Mouse (Mus musculus): ENCODE measurements around the gene Gm21767.
"Not testable (repeated sequence)": the region's sequence is repeated elsewhere in the genome, so short reads cannot be mapped to it uniquely, and the experiment has no call there.

GRCm38 (mm10) chrY:13941438-13941837 lies at the start of gene Gm21767:
- not testable (repeated sequence) for TF ChIP-seq ZC3H11A (IDR thresholded peaks at IDR 0.05; ENCODE audit: borderline replicate concordance, low read depth, low read length); ZNF384 (IDR thresholded peaks at IDR 0.05; ENCODE audit: low read depth, low read length); CHD2 (IDR thresholded peaks at IDR 0.05; ENCODE audit: low read depth, low read length)

Data from ES-E14 (cell line).